Mouse (Mus musculus) midbrain, embryonic 13.5 days (tissue): ENCODE results near the gene Dis3l2. TPM values are rescaled to one million over a fixed set of nuclear protein-coding genes. Genes with fewer than 3 reads are reported as not detected.

Experiments
- ATAC-seq: fragments of 200-750 bp; cut with Nextera tagmentation; 2 replicates; pipeline ENCODE4 v1.8.0; 2017; ENCODE audit warnings: mild to moderate bottlenecking, moderate TSS enrichment, moderate library complexity
- H3K27ac ChIP-seq: fragments of 300-500 bp; sonication (generic); 2 replicates; pipeline ENCODE4 v1.5.1; 2015; ENCODE audit warnings: inconsistent platforms, mild to moderate bottlenecking, moderate library complexity
- H3K27me3 ChIP-seq: fragments of 300-500 bp; sonication (generic); 2 replicates; pipeline ENCODE4 v1.6.1; 2015; ENCODE audit warnings: mild to moderate bottlenecking, inconsistent platforms
- H3K36me3 ChIP-seq: fragments of 300-500 bp; sonication (generic); 2 replicates; pipeline ENCODE4 v1.6.1; 2015; ENCODE audit warnings: mild to moderate bottlenecking, inconsistent platforms
- H3K4me1 ChIP-seq: fragments of 300-500 bp; sonication (generic); replicated peaks from 2 replicates; pipeline ENCODE4 v1.6.1; 2015; ENCODE audit warnings: inconsistent platforms
- H3K4me2 ChIP-seq: fragments of 300-500 bp; sonication (generic); replicated peaks from 2 replicates; pipeline ENCODE4 v1.6.1; 2015; ENCODE audit warnings: moderate library complexity, mild to moderate bottlenecking, inconsistent platforms
- H3K4me3 ChIP-seq: fragments of 300-500 bp; sonication (generic); replicated peaks from 2 replicates; pipeline ENCODE4 v1.5.1; 2015; ENCODE audit warnings: mild to moderate bottlenecking, inconsistent platforms
- H3K9ac ChIP-seq: fragments of 300-500 bp; sonication (generic); replicated peaks from 2 replicates; pipeline ENCODE4 v1.6.1; 2015; ENCODE audit warnings: mild to moderate bottlenecking, inconsistent platforms
- H3K9me3 ChIP-seq: fragments of 300-500 bp; sonication (generic); 2 replicates; pipeline ENCODE4 v1.6.1; 2016; ENCODE audit warnings: mild to moderate bottlenecking, inconsistent platforms
- WGBS: fragments of 180-500 bp; shearing (Covaris S2); methylation state at CpG from one replicate; pipeline ENCODE4 v1.1.7; 2015; 5-methylcytosine and 5-hydroxymethylcytosine counted together
- polyA plus RNA-seq: library from polyadenylated mRNA; unstranded; fragments of >200 nt; fragmentation: Nextera tagmentation; extraction: Ambion mirVana; gene quantifications from 2 replicates; pipeline ENCODE4 v1.2.1, GENCODE M21; 2015

The Dis3l2 gene
- polyA plus RNA-seq, 1 experiment from 2014 or later = 43.2 TPM

GRCm38 (mm10) chr1:86931606-86932379 is 228.2 kb downstream of the Dis3l2 start:
- no peak overlapping the region for H3K4me3 ChIP-seq
- no peak for ATAC-seq
- H3K27ac ChIP-seq = no peak overlapping the region
- no peaks in the 10 kb centered on the region for H3K9me3 ChIP-seq
- H3K27me3 ChIP-seq = no peaks in the 10 kb centered on the region
- 99% methylated on average over 4 of the region's 4 CpGs for WGBS
- no peak overlapping the region for H3K4me2 ChIP-seq
- peaks cover 17% of the 10 kb centered on the region; the same call in 1 of the 2 replicates for H3K36me3 ChIP-seq
- H3K9ac ChIP-seq = no peak overlapping the region
- no peaks in the 10 kb centered on the region for H3K4me1 ChIP-seq

- Histone ChIP-seq H3K36me3 (peaks cover 17% of the 10 kb centered on the region; the same call in 1 of the 2 replicates), H3K4me1 (no peaks in the 10 kb centered on the region), H3K27ac (no peak overlapping the region), H3K9ac (no peak overlapping the region), H3K4me2 (no peak overlapping the region), H3K9me3 (no peaks in the 10 kb centered on the region), H3K4me3 (no peak overlapping the region), H3K27me3 (no peaks in the 10 kb centered on the region)
- no peak for ATAC-seq
- WGBS = 94% methylated on average over 4 of the region's 4 CpGs
These were observed 229.2 kb downstream of the Dis3l2 start for GRCm38 (mm10) chr1:86932810-86933209.

- Histone ChIP-seq H3K4me3 (no peak overlapping the region), H3K27ac (no peak overlapping the region), H3K36me3 (peaks cover 17% of the 10 kb centered on the region; the same call in 1 of the 2 replicates), H3K4me1 (no peaks in the 10 kb centered on the region), H3K27me3 (no peaks in the 10 kb centered on the region), H3K4me2 (no peak overlapping the region), H3K9ac (no peak overlapping the region), H3K9me3 (no peaks in the 10 kb centered on the region)
- no peak for ATAC-seq
- WGBS = 90% methylated on average over 1 of the region's 1 CpGs
These were observed 230.0 kb downstream of the Dis3l2 start for GRCm38 (mm10) chr1:86933656-86934055.

- 84% methylated on average over 5 of the region's 5 CpGs for WGBS
- H3K4me3 ChIP-seq = no peak overlapping the region
- H3K9ac ChIP-seq = no peak overlapping the region
- H3K27me3 ChIP-seq = no peaks in the 10 kb centered on the region
- H3K27ac ChIP-seq = no peak overlapping the region
- H3K9me3 ChIP-seq = no peaks in the 10 kb centered on the region
- no peak for ATAC-seq
- H3K36me3 ChIP-seq = no peaks in the 10 kb centered on the region
- no peaks in the 10 kb centered on the region for H3K4me1 ChIP-seq
- H3K4me2 ChIP-seq = no peak overlapping the region
These were observed 248.0 kb downstream of the Dis3l2 start for GRCm38 (mm10) chr1:86951501-86952205.

- no peaks in the 10 kb centered on the region for H3K27me3 ChIP-seq
- no peak overlapping the region for H3K4me3 ChIP-seq
- peaks cover 9% of the 10 kb centered on the region for H3K36me3 ChIP-seq
- H3K4me2 ChIP-seq = no peak overlapping the region
- H3K27ac ChIP-seq = no peak overlapping the region
- no peak overlapping the region for H3K9ac ChIP-seq
- no peaks in the 10 kb centered on the region for H3K9me3 ChIP-seq
- ATAC-seq = no peak
- no peaks in the 10 kb centered on the region for H3K4me1 ChIP-seq
These were observed 252.2 kb downstream of the Dis3l2 start for GRCm38 (mm10) chr1:86955801-86956200.

- WGBS = 57% methylated on average over 6 of the region's 6 CpGs
- no peak for ATAC-seq
- no peaks in the 10 kb centered on the region; the same call in 1 of the 2 replicates for H3K36me3 ChIP-seq
These were observed 264.8 kb downstream of the Dis3l2 start for GRCm38 (mm10) chr1:86968261-86968964.

GRCm38 (mm10) chr1:86969173-86969725 is 265.6 kb downstream of the Dis3l2 start:
- Histone ChIP-seq H3K9me3 (no peaks in the 10 kb centered on the region), H3K4me2 (no peak overlapping the region), H3K9ac (no peak overlapping the region), H3K4me3 (no peak overlapping the region), H3K4me1 (peaks cover 6% of the 10 kb centered on the region; the same call in 1 of the 2 replicates), H3K27me3 (no peaks in the 10 kb centered on the region), H3K36me3 (peaks cover 3% of the 10 kb centered on the region; the same call in 1 of the 2 replicates), H3K27ac (no peak overlapping the region)
- WGBS = 66% methylated on average over 11 of the region's 11 CpGs
- no peak for ATAC-seq

More at GRCm38 (mm10) chr1:86968261-86968964, 264.8 kb downstream of the Dis3l2 start:
- Histone ChIP-seq H3K9me3 (no peaks in the 10 kb centered on the region), H3K9ac (no peak overlapping the region), H3K27me3 (no peaks in the 10 kb centered on the region), H3K4me1 (peaks cover 6% of the 10 kb centered on the region; the same call in 1 of the 2 replicates), H3K4me3 (no peak overlapping the region), H3K4me2 (no peak overlapping the region), H3K27ac (no peak overlapping the region)

GRCm38 (mm10) chr1:86972693-86973092 is 269.1 kb downstream of the Dis3l2 start:
- H3K4me2 ChIP-seq = no peak overlapping the region
- H3K4me3 ChIP-seq = no peak overlapping the region
- no peak overlapping the region for H3K9ac ChIP-seq
- no peak overlapping the region for H3K27ac ChIP-seq
- H3K36me3 ChIP-seq = peaks cover 3% of the 10 kb centered on the region; the same call in 1 of the 2 replicates
- 48% methylated on average over 1 of the region's 1 CpGs for WGBS
- H3K9me3 ChIP-seq = no peaks in the 10 kb centered on the region
- H3K27me3 ChIP-seq = no peaks in the 10 kb centered on the region
- peaks cover 6% of the 10 kb centered on the region; the same call in 1 of the 2 replicates for H3K4me1 ChIP-seq
- no peak for ATAC-seq

GRCm38 (mm10) chr1:86977018-86977417 is 273.4 kb downstream of the Dis3l2 start:
- H3K4me3 ChIP-seq = no peak overlapping the region
- no peak overlapping the region for H3K9ac ChIP-seq
- no peak for ATAC-seq
- H3K27ac ChIP-seq = no peak overlapping the region
- H3K27me3 ChIP-seq = no peaks in the 10 kb centered on the region
- no peak overlapping the region for H3K4me2 ChIP-seq
- WGBS = 93% methylated on average over 1 of the region's 1 CpGs
- no peaks in the 10 kb centered on the region for H3K9me3 ChIP-seq
- peaks cover 3% of the 10 kb centered on the region; the same call in 1 of the 2 replicates for H3K36me3 ChIP-seq
- no peaks in the 10 kb centered on the region for H3K4me1 ChIP-seq

GRCm38 (mm10) chr1:86986372-86986771 is 282.8 kb downstream of the Dis3l2 start:
- Histone ChIP-seq H3K4me3 (no peak overlapping the region), H3K4me2 (no peak overlapping the region), H3K27me3 (no peaks in the 10 kb centered on the region), H3K36me3 (peaks cover 12% of the 10 kb centered on the region), H3K9ac (no peak overlapping the region), H3K27ac (no peak overlapping the region), H3K9me3 (no peaks in the 10 kb centered on the region), H3K4me1 (no peaks in the 10 kb centered on the region)
- no peak for ATAC-seq

GRCm38 (mm10) chr1:86992849-86993248 is 289.2 kb downstream of the Dis3l2 start:
- 21% methylated on average over 5 of the region's 5 CpGs for WGBS
- Histone ChIP-seq H3K27me3 (no peaks in the 10 kb centered on the region), H3K9me3 (no peaks in the 10 kb centered on the region), H3K9ac (no peak overlapping the region), H3K36me3 (peaks cover 12% of the 10 kb centered on the region), H3K4me1 (no peaks in the 10 kb centered on the region), H3K4me2 (no peak overlapping the region), H3K4me3 (no peak overlapping the region), H3K27ac (no peak overlapping the region)
- ATAC-seq = no peak

GRCm38 (mm10) chr1:86994023-86994422 is 290.4 kb downstream of the Dis3l2 start:
- no peak for ATAC-seq

More at GRCm38 (mm10) chr1:86994023-86994422, 290.4 kb downstream of the Dis3l2 start:
- H3K36me3 ChIP-seq = peaks cover 10% of the 10 kb centered on the region
- H3K4me2 ChIP-seq = no peak overlapping the region
- H3K27ac ChIP-seq = no peak overlapping the region
- H3K4me3 ChIP-seq = no peak overlapping the region
- no peaks in the 10 kb centered on the region for H3K27me3 ChIP-seq
- no peak overlapping the region for H3K9ac ChIP-seq
- H3K4me1 ChIP-seq = no peaks in the 10 kb centered on the region
- H3K9me3 ChIP-seq = no peaks in the 10 kb centered on the region
